Mouse (Mus musculus): ENCODE data around the gene Egln2.

Gene Egln2

GRCm38 (mm10) chr7:27130521-27131370 lies 35.9 kb downstream of the Egln2 start:
- DNase-seq, result no peak

GRCm38 (mm10) chr7:27129811-27130210 lies 36.8 kb downstream of the Egln2 start:
- DNase-seq, result no peak

DNA sequence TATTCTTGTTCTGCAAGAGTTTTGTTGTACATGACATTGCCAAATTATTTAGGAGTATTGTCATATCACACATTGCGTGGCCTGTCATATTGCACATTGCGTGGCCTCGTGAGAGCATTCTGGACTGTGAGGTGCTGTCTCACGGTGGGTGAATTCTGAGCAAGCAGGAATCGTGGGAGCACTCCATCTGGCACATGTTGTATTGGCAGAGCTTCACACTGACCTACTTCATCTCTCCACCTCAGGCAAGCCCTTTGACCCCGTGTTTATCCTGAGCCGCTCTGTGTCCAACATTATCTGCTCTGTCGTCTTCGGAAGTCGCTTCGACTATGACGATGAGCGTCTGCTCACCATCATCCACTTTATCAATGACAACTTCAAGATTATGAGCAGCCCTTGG lies 37.7 kb downstream of the Egln2 start:
- DNase-seq, result no peak

DNA sequence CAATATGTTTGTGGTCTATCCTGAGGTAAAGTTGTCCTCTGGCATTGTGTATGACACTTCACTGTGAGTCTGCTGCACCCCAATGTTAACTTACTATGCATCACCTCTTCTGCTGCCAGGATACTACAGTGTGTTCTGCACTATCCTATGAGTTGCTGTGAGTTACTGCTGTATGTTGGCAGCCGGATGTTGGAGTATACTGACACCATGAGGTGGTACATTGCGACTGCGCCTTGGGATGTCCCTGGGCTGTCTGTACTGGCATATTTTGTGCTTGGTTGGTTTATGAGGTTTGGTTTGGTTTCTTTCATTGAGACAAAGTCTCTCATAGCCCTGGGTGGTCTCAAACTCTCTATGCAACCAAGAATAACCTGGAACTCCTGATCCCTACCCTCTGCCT lies 38.4 kb downstream of the Egln2 start:
- DNase-seq, result no peak

GRCm38 (mm10) chr7:27124969-27125368 lies 41.6 kb downstream of the Egln2 start:
- DNase-seq, result no peak

GRCm38 (mm10) chr7:27124305-27124832 lies 42.2 kb downstream of the Egln2 start:
- no peak for DNase-seq

- no peak for DNase-seq
Observed at GRCm38 (mm10) chr7:27119676-27120075, 46.9 kb downstream of the Egln2 start, which contains the start of gene Cyp2f2. Gene Cyp2f2 (plus strand): TSS chr7:27119909.

DNA sequence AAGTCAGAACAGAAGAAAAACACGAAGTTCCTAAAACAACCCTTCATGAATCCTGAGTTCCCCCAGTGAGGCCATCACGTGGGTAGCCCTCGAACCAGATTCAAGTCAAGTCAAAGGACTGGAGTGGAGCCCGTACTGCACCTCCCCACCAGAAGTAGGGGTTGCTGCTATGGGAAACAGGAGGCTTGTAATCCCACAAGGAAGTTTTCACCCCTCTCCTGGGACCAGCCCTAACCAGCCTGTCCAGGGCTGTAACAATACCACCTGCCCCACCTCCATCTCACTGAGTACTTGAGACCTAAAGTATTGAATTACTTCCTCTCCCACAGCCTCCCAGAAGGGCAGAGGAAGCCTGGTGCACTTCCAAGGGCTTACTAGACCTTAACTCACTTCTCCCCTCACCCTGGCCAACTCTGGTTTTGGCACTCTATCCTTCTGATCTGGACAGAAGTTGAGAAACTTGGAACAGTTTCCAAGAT lies 48.5 kb downstream of the Egln2 start:
- DNase-seq, result no peak

- DNase-seq, result no peak
Observed at GRCm38 (mm10) chr7:27111987-27112386, 54.6 kb downstream of the Egln2 start.

- no peak for DNase-seq
Observed at GRCm38 (mm10) chr7:27111038-27111437, 55.6 kb downstream of the Egln2 start.

DNA sequence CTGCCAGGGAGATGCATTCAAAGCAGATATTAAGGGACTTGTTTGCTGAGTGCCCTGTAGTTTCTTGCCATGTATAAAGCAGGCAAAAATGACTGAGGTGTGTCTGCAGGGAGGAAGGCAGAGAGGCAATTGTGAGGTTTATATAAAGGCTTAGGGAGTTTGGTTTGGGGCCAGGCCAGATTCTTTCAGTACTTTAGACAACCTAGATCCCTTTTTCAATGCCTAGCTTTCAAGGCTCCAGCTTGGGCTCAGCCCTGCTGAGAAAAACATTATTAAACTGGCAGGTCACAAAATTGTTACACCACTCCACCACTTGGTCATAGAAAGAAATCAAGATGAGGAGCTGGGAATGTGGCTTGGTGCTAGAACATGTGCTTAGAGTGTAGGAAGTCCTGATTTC lies 56.3 kb downstream of the Egln2 start:
- no peak for DNase-seq
